Mouse (Mus musculus) lung, embryonic 16.5 days (tissue): ENCODE measurements around the gene Cnot11. TPM values are rescaled to one million over a fixed set of nuclear protein-coding genes. Genes with fewer than 3 reads are reported as not detected.

Experiments used
- ATAC-seq: fragments of 200-750 bp; cut with Nextera tagmentation; 2 replicates; pipeline ENCODE4 v1.8.0; 2017; ENCODE audit warnings: low read depth, mild to moderate bottlenecking, moderate library complexity
- H3K27ac ChIP-seq: fragments of 300-500 bp; sonication (generic); 2 replicates; pipeline ENCODE4 v1.5.1; 2014; ENCODE audit warnings: mild to moderate bottlenecking, control low read depth, low read length
- H3K27me3 ChIP-seq: fragments of 300-500 bp; sonication (generic); 2 replicates; pipeline ENCODE4 v1.6.1; 2014; ENCODE audit warnings: low read depth, low read length, mixed read lengths; ENCODE audit not compliant: control insufficient read depth, insufficient read depth
- H3K36me3 ChIP-seq: fragments of 300-500 bp; sonication (generic); 2 replicates; pipeline ENCODE4 v1.6.1; 2014; ENCODE audit warnings: low read length; ENCODE audit not compliant: control insufficient read depth, insufficient read depth
- H3K4me1 ChIP-seq: fragments of 300-500 bp; sonication (generic); replicated peaks from 2 replicates; pipeline ENCODE4 v1.6.1; 2014; ENCODE audit warnings: low read length, mixed read lengths; ENCODE audit not compliant: control insufficient read depth, insufficient read depth
- H3K4me2 ChIP-seq: fragments of 300-500 bp; sonication (generic); 2 replicates; pipeline ENCODE4 v1.6.1; 2014; ENCODE audit warnings: low read depth, low read length, control low read depth
- H3K4me3 ChIP-seq: fragments of 300-500 bp; sonication (generic); 2 replicates; pipeline ENCODE4 v1.5.1; 2014; ENCODE audit warnings: mild to moderate bottlenecking, low read length, control low read depth
- H3K9ac ChIP-seq: fragments of 300-500 bp; sonication (generic); 2 replicates; pipeline ENCODE4 v1.6.1; 2014; ENCODE audit warnings: low read length, control low read depth
- H3K9me3 ChIP-seq: fragments of 300-500 bp; sonication (generic); 2 replicates; pipeline ENCODE4 v1.6.1; 2016; ENCODE audit warnings: low read length; ENCODE audit not compliant: control insufficient read depth
- WGBS: fragments of 180-500 bp; shearing (Covaris S2); extraction: QIAGEN DNeasy Blood & Tissue Kit; methylation state at CpG from one replicate; pipeline ENCODE4 v1.1.7; 2014; 5-methylcytosine and 5-hydroxymethylcytosine counted together
- polyA plus RNA-seq: library from polyadenylated mRNA; unstranded; fragments of >200 nt; fragmentation: Nextera tagmentation; extraction: Ambion mirVana; gene quantifications from 2 replicates; pipeline ENCODE4 v1.2.1, GENCODE M21; 2015

The Cnot11 gene
- polyA plus RNA-seq, 1 experiment from 2014 or later: 11.7 TPM

DNA sequence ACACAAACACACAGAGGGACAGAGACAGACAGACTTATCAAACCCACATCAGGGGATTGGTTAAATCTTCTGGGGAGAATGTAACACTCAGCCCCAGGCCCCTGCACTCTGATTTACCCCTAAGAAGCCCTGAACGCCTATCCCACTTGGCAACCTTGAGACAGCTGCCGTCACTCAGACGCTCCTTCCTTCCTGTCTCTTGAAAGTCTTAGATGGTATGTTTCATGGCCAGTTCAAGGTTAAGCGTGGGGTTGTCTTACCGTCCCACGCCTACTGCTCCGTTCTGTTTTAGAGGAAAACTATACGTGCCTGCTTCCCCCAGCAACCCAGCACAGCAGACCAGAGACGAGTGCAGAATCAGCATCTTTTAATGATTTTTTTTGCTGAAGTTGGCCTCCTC, 29.2 kb upstream of the Cnot11 start:
- Histone ChIP-seq H3K27me3 (no peaks in the 10 kb centered on the region), H3K9ac (no peak overlapping the region), H3K36me3 (no peaks in the 10 kb centered on the region), H3K4me1 (0 out of 2 replicates have a peak, but pooled peaks cover 4% of the 10 kb centered on the region), H3K4me3 (no peak overlapping the region), H3K27ac (no peak overlapping the region), H3K9me3 (no peaks in the 10 kb centered on the region), H3K4me2 (no peak overlapping the region)
- WGBS: 45% methylated on average over 9 of the region's 9 CpGs
- no peak for ATAC-seq

GRCm38 (mm10) chr1:39511775-39512174, 23.0 kb upstream of the Cnot11 start:
- H3K9ac ChIP-seq: no peak overlapping the region
- H3K36me3 ChIP-seq: no peaks in the 10 kb centered on the region
- H3K27ac ChIP-seq: no peak overlapping the region
- no peaks in the 10 kb centered on the region for H3K9me3 ChIP-seq
- H3K27me3 ChIP-seq: no peaks in the 10 kb centered on the region
- H3K4me3 ChIP-seq: no peak overlapping the region
- 73% methylated on average over 8 of the region's 8 CpGs for WGBS
- ATAC-seq: no peak
- H3K4me2 ChIP-seq: no peak overlapping the region
- no peaks in the 10 kb centered on the region for H3K4me1 ChIP-seq

GRCm38 (mm10) chr1:39512183-39512582, 22.6 kb upstream of the Cnot11 start:
- H3K4me2 ChIP-seq: no peak overlapping the region
- H3K27ac ChIP-seq: no peak overlapping the region
- H3K4me1 ChIP-seq: no peaks in the 10 kb centered on the region
- H3K36me3 ChIP-seq: no peaks in the 10 kb centered on the region
- H3K9me3 ChIP-seq: no peaks in the 10 kb centered on the region
- H3K27me3 ChIP-seq: no peaks in the 10 kb centered on the region
- H3K4me3 ChIP-seq: no peak overlapping the region
- no peak for ATAC-seq
- no peak overlapping the region for H3K9ac ChIP-seq
- 70% methylated on average over 1 of the region's 1 CpGs for WGBS

- Histone ChIP-seq H3K9me3 (no peaks in the 10 kb centered on the region), H3K4me3 (no peak overlapping the region), H3K36me3 (no peaks in the 10 kb centered on the region), H3K27ac (no peak overlapping the region), H3K4me1 (no peaks in the 10 kb centered on the region), H3K4me2 (no peak overlapping the region), H3K9ac (no peak overlapping the region), H3K27me3 (no peaks in the 10 kb centered on the region)
- WGBS: 84% methylated on average over 10 of the region's 10 CpGs
- ATAC-seq: no peak
Observed at GRCm38 (mm10) chr1:39515303-39515991, 19.3 kb upstream of the Cnot11 start.

DNA sequence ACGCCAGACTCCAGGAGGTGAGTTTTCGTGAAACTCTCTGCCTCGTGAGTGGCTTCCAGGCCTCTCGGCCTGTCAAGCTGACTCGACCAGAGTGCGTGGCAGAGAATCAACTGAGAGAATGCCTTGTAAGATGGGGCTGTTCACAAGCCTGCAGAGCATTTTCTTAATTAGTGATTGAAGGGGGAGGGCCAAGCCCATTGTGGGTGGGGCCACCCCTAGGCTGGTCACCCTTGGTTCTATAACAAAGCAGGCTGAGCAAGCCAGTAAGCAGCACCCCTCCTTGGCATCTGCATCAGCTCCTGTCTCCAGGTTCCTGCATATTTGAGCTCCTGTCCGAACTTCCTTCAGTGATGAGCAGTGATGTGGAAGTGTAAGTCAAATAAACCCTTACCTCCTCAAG, 13.5 kb upstream of the Cnot11 start:
- Histone ChIP-seq H3K9me3 (no peaks in the 10 kb centered on the region), H3K27ac (no peak overlapping the region), H3K4me2 (no peak overlapping the region), H3K4me1 (no peaks in the 10 kb centered on the region), H3K9ac (no peak overlapping the region), H3K4me3 (no peak overlapping the region), H3K27me3 (no peaks in the 10 kb centered on the region), H3K36me3 (no peaks in the 10 kb centered on the region)
- no peak for ATAC-seq
- 90% methylated on average over 7 of the region's 7 CpGs for WGBS

DNA sequence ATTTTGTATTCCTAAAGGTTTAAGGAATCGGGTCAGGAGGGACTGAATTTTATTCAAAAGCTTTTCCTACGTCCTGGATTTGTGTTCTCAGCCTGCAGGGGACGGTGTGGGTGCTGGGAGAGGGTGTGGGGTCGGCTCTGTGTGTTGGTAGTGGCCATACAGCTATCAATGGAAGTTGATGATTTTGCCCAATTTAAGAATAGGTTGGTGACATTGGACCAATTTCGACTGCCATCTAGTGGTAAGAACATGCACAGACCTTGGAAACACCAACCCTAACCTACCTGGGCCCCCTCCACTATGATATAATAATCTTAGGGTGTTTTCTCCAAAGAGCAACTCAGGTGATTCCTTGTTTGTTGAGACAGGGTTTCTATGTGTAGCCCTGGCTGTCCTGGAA, 12.3 kb upstream of the Cnot11 start:
- Histone ChIP-seq H3K9ac (no peak overlapping the region), H3K4me1 (no peaks in the 10 kb centered on the region), H3K9me3 (no peaks in the 10 kb centered on the region), H3K4me3 (no peak overlapping the region), H3K27ac (no peak overlapping the region), H3K4me2 (no peak overlapping the region), H3K27me3 (no peaks in the 10 kb centered on the region), H3K36me3 (no peaks in the 10 kb centered on the region)
- ATAC-seq: no peak
- WGBS: 21% methylated on average over 5 of the region's 5 CpGs

DNA sequence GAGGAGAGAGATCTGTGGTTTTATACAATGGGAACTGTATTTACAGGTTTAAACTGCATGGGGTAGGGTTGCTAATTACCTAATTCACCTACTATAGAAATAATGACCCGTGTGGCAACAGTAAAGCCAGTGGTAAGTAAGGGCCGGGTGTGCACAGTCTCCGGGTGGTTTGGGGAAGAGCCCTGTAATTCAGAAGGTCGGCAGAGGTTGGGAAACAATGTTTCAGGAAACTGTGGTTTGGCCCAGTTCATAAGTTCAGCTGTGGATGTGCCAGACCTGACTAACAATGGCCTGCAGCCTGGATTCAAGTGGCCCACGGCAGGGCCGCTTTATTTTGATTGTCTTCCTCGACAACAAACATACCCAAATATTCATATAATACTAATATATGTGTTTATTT, 9.0 kb upstream of the Cnot11 start:
- no peak for ATAC-seq
- H3K9ac ChIP-seq: no peak overlapping the region
- no peak overlapping the region for H3K4me2 ChIP-seq
- no peak overlapping the region for H3K27ac ChIP-seq
- H3K4me3 ChIP-seq: no peak overlapping the region
- no peaks in the 10 kb centered on the region for H3K36me3 ChIP-seq
- H3K9me3 ChIP-seq: no peaks in the 10 kb centered on the region
- H3K27me3 ChIP-seq: no peaks in the 10 kb centered on the region
- 65% methylated on average over 7 of the region's 7 CpGs for WGBS
- no peaks in the 10 kb centered on the region for H3K4me1 ChIP-seq

DNA sequence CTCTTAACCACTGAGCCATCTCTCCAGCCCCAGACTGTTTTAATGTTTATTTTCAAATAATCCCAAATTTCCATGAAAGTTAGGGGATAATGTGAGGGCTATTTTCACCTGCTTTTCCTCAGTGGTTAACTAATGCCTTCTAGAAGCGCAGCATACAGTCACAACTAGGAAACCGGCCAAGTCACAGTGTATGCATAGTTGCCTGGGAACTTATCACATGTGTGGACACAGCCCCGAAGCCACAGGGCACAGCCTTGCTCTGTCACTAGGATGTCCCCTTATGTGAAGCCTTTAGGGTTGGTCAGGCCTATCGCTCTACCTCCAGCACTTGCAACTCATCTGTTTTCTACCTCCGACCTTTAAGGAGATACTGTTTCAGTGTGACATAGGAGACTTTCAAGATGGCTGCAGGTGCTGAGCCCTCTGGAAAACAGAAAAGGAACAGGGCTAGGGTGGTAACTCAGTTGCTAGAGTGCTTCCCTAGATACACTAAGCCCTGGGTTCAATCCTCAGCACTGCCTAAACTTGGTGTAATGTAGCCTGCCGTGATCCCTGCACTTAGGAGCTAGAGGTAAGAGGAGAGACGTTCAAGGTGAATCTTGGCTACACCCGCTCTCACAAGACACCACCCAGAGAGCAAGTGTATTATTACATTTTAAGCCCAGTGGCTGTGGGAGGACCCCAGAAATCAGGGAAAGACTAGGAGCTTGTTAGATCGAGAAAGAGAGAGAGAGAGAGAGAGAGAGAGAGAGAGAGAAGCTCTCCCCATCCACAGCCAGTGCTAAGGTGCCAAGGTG, 8.2 kb upstream of the Cnot11 start:
- no peaks in the 10 kb centered on the region for H3K27me3 ChIP-seq
- H3K4me1 ChIP-seq: no peaks in the 10 kb centered on the region
- WGBS: 67% methylated on average over 9 of the region's 9 CpGs
- no peak overlapping the region for H3K27ac ChIP-seq
- no peaks in the 10 kb centered on the region for H3K9me3 ChIP-seq
- H3K9ac ChIP-seq: no peak overlapping the region
- H3K4me2 ChIP-seq: no peak overlapping the region
- H3K36me3 ChIP-seq: no peaks in the 10 kb centered on the region
- no peak overlapping the region for H3K4me3 ChIP-seq
- no peak for ATAC-seq

- 8% methylated on average over 7 of the region's 7 CpGs for WGBS
- no peaks in the 10 kb centered on the region for H3K36me3 ChIP-seq
- ATAC-seq: 0 out of 2 replicates have a peak, but pooled peaks have one; percentile 35
Observed at GRCm38 (mm10) chr1:39527432-39527831, 7.4 kb upstream of the Cnot11 start.

More at GRCm38 (mm10) chr1:39527432-39527831, 7.4 kb upstream of the Cnot11 start:
- Histone ChIP-seq H3K4me3 (no peak overlapping the region), H3K9me3 (no peaks in the 10 kb centered on the region), H3K4me1 (no peaks in the 10 kb centered on the region), H3K9ac (no peak overlapping the region), H3K27me3 (no peaks in the 10 kb centered on the region), H3K27ac (no peak overlapping the region), H3K4me2 (no peak overlapping the region)
